Mouse (Mus musculus): ENCODE measurements at regions not wholly inside any gene's neighbourhood (a gene's known extent, or its start where the extent isn't known, plus 50 kb on each side); places are given as distances from the start of the nearest gene placed in this dataset.

GRCm38 (mm10) chr13:15227641-15228040 is 235.4 kb upstream of the Gli3 start:
- no peak for DNase-seq (ENCODE audit: low spot score)

Data from retina, embryonic 14.5 days (tissue).